Mouse (Mus musculus) cerebellum, postnatal 10 days (tissue): ENCODE measurements around the gene Fcgrt.

Experiments used
- DNase-seq, 2 experiments: peaks; one replicate each; pipeline ENCODE4 v3.0.0; 2021; ENCODE audit warnings: mixed read lengths in 2 of 2

The Fcgrt gene

GRCm38 (mm10) chr7:45053931-45054510 is 49.6 kb downstream of the Fcgrt start:
- DNase-seq: peak; percentile 90 to 95

- peak; percentile 82 to 86 for DNase-seq
Observed at GRCm38 (mm10) chr7:45053117-45053930, 50.3 kb downstream of the Fcgrt start.

GRCm38 (mm10) chr7:45052862-45053116 is 50.9 kb downstream of the Fcgrt start, which contains the start of gene Prr12:
Gene Prr12 (minus strand): TSS chr7:45052881.
- DNase-seq: no peak

GRCm38 (mm10) chr7:45052181-45052861 is 51.3 kb downstream of the Fcgrt start:
- DNase-seq: peak; percentile 67 to 71

GRCm38 (mm10) chr7:45051601-45051974 is 52.1 kb downstream of the Fcgrt start:
- DNase-seq: no peak

- peak; percentile 91 to 92 for DNase-seq
Observed at GRCm38 (mm10) chr7:45050945-45051600, 52.6 kb downstream of the Fcgrt start.

- DNase-seq: peak in 1 of 2 experiments; percentile 18
Observed at GRCm38 (mm10) chr7:45048923-45049657, 54.6 kb downstream of the Fcgrt start.

- peak; percentile 41 to 45 for DNase-seq
Observed at GRCm38 (mm10) chr7:45048001-45048890, 55.4 kb downstream of the Fcgrt start.

GRCm38 (mm10) chr7:45047491-45047890 is 56.2 kb downstream of the Fcgrt start:
- no peak for DNase-seq

- no peak for DNase-seq
Observed at GRCm38 (mm10) chr7:45046853-45047350, 56.7 kb downstream of the Fcgrt start.

GRCm38 (mm10) chr7:45045741-45046140 is 57.9 kb downstream of the Fcgrt start:
- DNase-seq: peak; percentile 32 to 37

- DNase-seq: no peak
Observed at GRCm38 (mm10) chr7:45043307-45043706, 60.3 kb downstream of the Fcgrt start.
